Mouse (Mus musculus): ENCODE results near the gene Jmjd8. TPM values are rescaled to one million over a fixed set of nuclear protein-coding genes. Genes with fewer than 3 reads are reported as not detected.

Gene Jmjd8
- total and polyA plus RNA-seq, 3 experiments: 32.7 to 47.2 (median 36.9) TPM

DNA sequence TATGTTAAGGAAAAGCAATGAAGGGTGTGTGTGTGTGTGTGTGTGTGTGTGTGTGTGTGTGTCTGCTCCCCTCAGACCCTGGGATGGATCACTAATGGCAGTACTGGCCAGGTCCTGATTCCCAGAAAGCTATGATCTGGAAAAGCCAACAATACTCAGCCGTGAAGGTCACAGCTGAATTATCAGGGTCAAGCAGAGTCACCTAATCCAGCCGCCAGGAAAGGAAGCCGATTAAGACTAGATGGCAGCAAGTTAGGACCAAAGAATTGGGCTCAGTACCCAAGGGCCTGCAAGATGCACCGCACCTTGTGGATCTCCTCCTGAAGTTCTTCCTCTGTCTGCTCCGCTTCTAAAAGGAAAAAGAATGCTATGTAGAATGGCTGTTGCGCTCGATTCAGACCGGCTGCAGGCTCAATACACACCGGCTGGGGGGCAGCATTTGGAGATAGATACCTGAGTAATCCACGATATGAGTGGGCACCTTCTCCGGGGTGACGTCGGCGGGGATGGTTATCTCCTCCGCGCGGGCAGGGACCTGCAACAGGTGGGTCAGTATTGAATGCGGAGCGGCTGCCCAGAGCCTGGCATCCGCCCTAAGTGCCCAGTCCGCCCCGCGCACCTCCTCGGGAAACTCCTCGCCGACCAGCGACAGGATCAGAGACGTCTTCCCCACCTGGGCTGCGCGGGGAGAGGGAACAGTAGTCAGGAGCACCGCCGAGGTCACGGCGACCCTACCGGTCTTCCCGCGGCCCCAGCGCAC lies 15.1 kb downstream of the Jmjd8 start:
- no peak for DNase-seq
- Histone ChIP-seq H3K9ac (ENCODE audit: low read depth, low read length) (peak overlapping the region; percentile 93), H3K27me3 (ENCODE audit: control insufficient read depth, insufficient read depth, low read length) (no peaks in the 10 kb centered on the region), H3K27ac (peak overlapping the region; percentile 95), H3K4me3 (peak overlapping the region; percentile 96), H3K36me3 (ENCODE audit: control insufficient read depth, insufficient read depth, low read length) (no peaks in the 10 kb centered on the region), H3K79me2 (replicated peaks; ENCODE audit: control insufficient read depth, insufficient read depth, low read length) (no peaks in the 10 kb centered on the region), H3K4me1 (ENCODE audit: control insufficient read depth, insufficient read depth, low read length) (peaks cover 8% of the 10 kb centered on the region)
- intact Hi-C loops (cut with DNase I): no loop called here
- under 1% methylated on average over 38 of the region's 38 CpGs for WGBS
- no peak for TF ChIP-seq CTCF (IDR thresholded peaks at IDR 0.05)
- TF ChIP-seq EP300 (IDR thresholded peaks at IDR 0.05; ENCODE audit: insufficient read depth, low read depth, low read length): no peak
- no peak for TF ChIP-seq POLR2A (IDR thresholded peaks at IDR 0.05; ENCODE audit: insufficient read depth, low read depth, low read length)

DNA sequence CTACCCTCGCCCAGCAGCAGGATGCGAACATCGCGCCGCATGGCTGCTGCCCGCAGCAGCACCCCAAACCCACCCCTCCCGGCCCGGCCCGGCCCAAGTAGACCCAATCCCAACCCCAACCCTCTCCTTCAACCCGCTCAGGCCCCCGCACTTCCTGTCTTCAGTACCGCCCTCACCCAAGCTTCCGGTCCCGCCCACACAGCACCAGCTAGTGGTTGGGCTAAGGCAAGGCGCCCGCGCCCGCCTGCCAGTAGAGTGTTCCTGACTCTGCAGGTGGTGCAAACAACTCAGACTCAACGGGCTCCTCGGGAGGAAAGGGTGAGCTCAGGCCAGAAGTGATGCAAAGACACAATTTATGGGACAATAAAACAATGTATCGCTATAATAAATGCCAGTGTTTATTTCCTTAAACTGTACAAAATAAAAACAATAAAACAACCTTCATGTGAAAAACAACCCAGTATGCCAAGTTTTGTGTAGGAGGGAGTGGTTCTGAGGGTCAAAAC lies 15.8 kb downstream of the Jmjd8 start, which contains the start of gene Rhot2:
Gene Rhot2, minus strand, starts transcription at position 456 of the 506 bp plus-strand sequence.
- Histone ChIP-seq H3K4me1 (ENCODE audit: control insufficient read depth, insufficient read depth, low read length) (peaks cover 8% of the 10 kb centered on the region), H3K27me3 (ENCODE audit: control insufficient read depth, insufficient read depth, low read length) (no peaks in the 10 kb centered on the region), H3K79me2 (replicated peaks; ENCODE audit: control insufficient read depth, insufficient read depth, low read length) (no peaks in the 10 kb centered on the region), H3K27ac (peak within 1 kb of the TSS; percentile 95), H3K36me3 (ENCODE audit: control insufficient read depth, insufficient read depth, low read length) (no peaks in the 10 kb centered on the region), H3K4me3 (peak within 1 kb of the TSS; percentile 96), H3K9ac (ENCODE audit: low read depth, low read length) (peak within 1 kb of the TSS; percentile 93)
- DNase-seq: peak; percentile 95 to 96
- intact Hi-C loops (cut with DNase I): no loop called here
- 1% methylated on average over 21 of the region's 21 CpGs for WGBS
- peak; percentile 70 for TF ChIP-seq CTCF (IDR thresholded peaks at IDR 0.05)
- no peak; the same call in none of the 2 replicates for TF ChIP-seq POLR2A (IDR thresholded peaks at IDR 0.05; ENCODE audit: insufficient read depth, low read depth, low read length)
- 0 out of 2 replicates have a peak, but pooled peaks have one; percentile 55 for TF ChIP-seq EP300 (IDR thresholded peaks at IDR 0.05; ENCODE audit: insufficient read depth, low read depth, low read length)

DNA sequence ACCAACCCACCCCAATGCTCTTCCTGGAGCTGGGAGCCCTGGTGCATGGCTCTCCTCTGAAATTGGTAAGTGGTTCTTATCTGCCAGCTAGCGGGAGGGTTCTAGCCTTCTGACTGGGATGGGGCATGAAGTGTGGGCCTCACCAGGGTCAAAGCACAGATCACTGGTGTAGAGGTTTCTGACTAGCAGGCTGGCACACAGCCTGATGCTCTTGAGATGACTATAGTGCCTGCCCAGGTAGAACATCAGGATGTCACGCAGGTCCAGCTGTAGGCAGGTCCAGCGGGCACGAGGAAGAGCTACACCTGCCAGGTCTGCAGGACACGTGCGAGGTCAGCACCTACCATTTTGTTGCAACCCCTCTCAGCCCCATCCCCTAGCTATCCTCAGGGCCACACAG lies 31.6 kb downstream of the Jmjd8 start:
- Histone ChIP-seq H3K4me3 (no peak overlapping the region), H3K79me2 (replicated peaks; ENCODE audit: control insufficient read depth, insufficient read depth, low read length) (peaks cover under 1% of the 10 kb centered on the region), H3K27ac (no peak overlapping the region), H3K27me3 (ENCODE audit: control insufficient read depth, insufficient read depth, low read length) (no peaks in the 10 kb centered on the region), H3K4me1 (ENCODE audit: control insufficient read depth, insufficient read depth, low read length) (peaks cover 1% of the 10 kb centered on the region; the same call in 1 of the 2 replicates), H3K36me3 (ENCODE audit: control insufficient read depth, insufficient read depth, low read length) (no peaks in the 10 kb centered on the region), H3K9ac (ENCODE audit: low read depth, low read length) (no peak overlapping the region)
- no peak for DNase-seq
- TF ChIP-seq EP300 (IDR thresholded peaks at IDR 0.05; ENCODE audit: insufficient read depth, low read depth, low read length) (no peak), CTCF (IDR thresholded peaks at IDR 0.05) (no peak), POLR2A (IDR thresholded peaks at IDR 0.05; ENCODE audit: insufficient read depth, low read depth, low read length) (no peak)
- WGBS: 91% methylated on average over 6 of the region's 6 CpGs
- intact Hi-C loops (cut with DNase I): no loop called here

DNA sequence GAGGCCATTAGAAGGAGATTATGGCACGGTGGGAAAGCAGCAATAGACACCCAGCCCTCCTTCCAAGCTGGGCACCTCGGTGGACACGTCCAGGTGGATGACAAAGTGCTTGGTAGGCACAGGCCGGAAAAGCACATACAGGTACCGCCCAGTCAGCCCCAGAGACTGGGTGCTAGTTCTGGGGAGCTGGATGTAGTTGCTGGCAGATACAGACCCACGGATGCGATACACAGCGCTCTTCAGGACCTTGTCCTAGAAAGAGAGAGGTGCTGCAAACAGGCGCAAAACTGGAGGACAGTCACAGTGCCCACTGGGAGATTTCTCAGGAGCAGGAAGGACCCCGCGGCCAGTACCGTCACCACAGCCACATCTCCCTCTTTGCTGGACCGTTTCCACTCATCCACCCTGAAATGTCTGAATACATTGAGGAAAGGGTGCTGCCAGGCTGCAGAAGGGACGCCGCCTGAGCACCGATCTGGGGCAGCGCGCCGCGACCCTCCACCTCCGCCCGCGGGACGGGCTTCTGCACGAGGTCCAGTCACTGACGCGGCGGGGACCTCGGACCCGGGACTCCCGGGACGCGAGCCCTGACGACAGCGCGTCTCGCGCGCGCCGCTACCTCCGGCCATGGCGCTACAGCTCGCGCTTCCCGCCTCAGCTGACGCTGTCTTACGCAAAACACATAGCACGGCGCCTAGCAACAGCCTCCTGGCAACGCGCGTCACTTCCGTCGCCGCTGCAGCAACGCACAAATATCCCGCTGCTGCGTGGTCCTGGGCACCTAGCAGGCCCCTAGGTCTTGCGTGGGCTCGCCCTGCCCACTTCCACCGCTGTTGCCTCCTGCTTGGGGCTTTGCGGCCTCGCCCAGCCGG lies 32.4 kb downstream of the Jmjd8 start, which contains the start of gene Wdr90:
Gene Wdr90, minus strand, starts transcription at position 670 of the 872 bp plus-strand sequence.
- intact Hi-C loops (cut with DNase I): no loop called here
- Histone ChIP-seq H3K27me3 (ENCODE audit: control insufficient read depth, insufficient read depth, low read length) (no peaks in the 10 kb centered on the region), H3K4me1 (ENCODE audit: control insufficient read depth, insufficient read depth, low read length) (peaks cover 1% of the 10 kb centered on the region; the same call in 1 of the 2 replicates), H3K27ac (peak within 1 kb of the TSS; percentile 91), H3K36me3 (ENCODE audit: control insufficient read depth, insufficient read depth, low read length) (no peaks in the 10 kb centered on the region), H3K9ac (ENCODE audit: low read depth, low read length) (peak within 1 kb of the TSS; percentile 79), H3K4me3 (peak within 1 kb of the TSS; percentile 63), H3K79me2 (replicated peaks; ENCODE audit: control insufficient read depth, insufficient read depth, low read length) (peaks cover 3% of the 10 kb centered on the region)
- DNase-seq: peak; percentile 92 to 94
- WGBS: 4% methylated on average over 65 of the region's 65 CpGs
- TF ChIP-seq CTCF (IDR thresholded peaks at IDR 0.05) (peak; percentile 60), EP300 (IDR thresholded peaks at IDR 0.05; ENCODE audit: insufficient read depth, low read depth, low read length) (peak; percentile 73; the same call in 1 of the 2 replicates), POLR2A (IDR thresholded peaks at IDR 0.05; ENCODE audit: insufficient read depth, low read depth, low read length) (peak; percentile 88)

DNA sequence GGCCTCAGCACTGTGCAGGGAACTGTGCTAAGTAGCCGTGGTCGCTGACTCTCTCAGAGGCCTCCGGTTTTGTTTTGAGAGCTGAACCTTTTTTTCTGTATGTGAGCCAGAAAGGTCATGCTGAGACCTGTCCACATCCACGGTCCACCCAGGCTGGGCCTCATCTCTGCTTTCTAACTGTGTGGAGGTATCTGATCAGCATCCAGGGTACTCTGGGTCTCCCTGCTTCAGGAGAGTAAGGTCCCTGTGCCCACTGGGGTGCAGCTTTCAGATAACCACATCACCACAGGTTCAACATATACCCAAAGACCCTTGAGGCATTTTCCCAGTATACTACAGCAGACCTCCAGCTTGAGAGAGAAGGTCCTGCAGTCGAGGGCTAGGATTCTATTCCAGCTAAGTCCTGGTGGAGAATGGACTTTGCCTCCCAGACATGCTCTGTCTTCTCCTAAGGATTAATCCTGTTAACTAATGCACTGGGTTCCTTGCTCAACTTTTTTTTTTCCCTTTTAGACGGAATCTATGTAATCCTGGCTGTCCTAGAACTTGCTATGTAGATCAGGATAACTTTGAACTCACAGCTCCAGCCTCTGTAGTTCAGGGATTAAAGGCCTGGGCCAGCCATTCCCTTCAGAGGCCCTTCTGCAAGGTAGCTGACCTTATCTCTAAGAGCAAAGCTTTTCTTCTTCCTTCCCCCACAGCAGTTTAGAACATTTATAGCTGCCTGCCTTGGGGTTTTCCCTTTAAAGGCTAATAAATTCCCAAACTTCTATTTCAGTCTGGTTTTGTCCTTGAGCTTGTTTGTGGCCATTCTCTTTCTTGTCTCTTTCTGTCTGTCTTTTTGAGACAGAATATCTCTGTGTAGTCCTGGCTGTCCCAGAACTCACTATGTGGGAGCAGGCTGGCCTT lies 33.3 kb downstream of the Jmjd8 start:
- H3K79me2 ChIP-seq (replicated peaks; ENCODE audit: control insufficient read depth, insufficient read depth, low read length): peaks cover 3% of the 10 kb centered on the region
- peak overlapping the region; percentile 63 for H3K4me3 ChIP-seq
- no peaks in the 10 kb centered on the region for H3K27me3 ChIP-seq (ENCODE audit: control insufficient read depth, insufficient read depth, low read length)
- H3K4me1 ChIP-seq (ENCODE audit: control insufficient read depth, insufficient read depth, low read length): peaks cover 1% of the 10 kb centered on the region; the same call in 1 of the 2 replicates
- no peak for DNase-seq
- no peaks in the 10 kb centered on the region for H3K36me3 ChIP-seq (ENCODE audit: control insufficient read depth, insufficient read depth, low read length)
- TF ChIP-seq POLR2A (IDR thresholded peaks at IDR 0.05; ENCODE audit: insufficient read depth, low read depth, low read length) (no peak), CTCF (IDR thresholded peaks at IDR 0.05) (no peak), EP300 (IDR thresholded peaks at IDR 0.05; ENCODE audit: insufficient read depth, low read depth, low read length) (no peak; the same call in 1 of the 2 replicates)
- WGBS: 17% methylated on average over 6 of the region's 6 CpGs
- peak overlapping the region; percentile 91 for H3K27ac ChIP-seq
- intact Hi-C loops (cut with DNase I): no loop called here
- peak overlapping the region; percentile 79 for H3K9ac ChIP-seq (ENCODE audit: low read depth, low read length)

All from heart, adult 2 months (tissue).